Mouse (Mus musculus) bone marrow macrophage, adult 2 months (primary cell): ENCODE data around the gene Trmt1l.

ENCODE experiments used
- CTCF ChIP-seq: IDR thresholded peaks from 2 replicates; pipeline ENCODE4 v1.5.1; 2012; ENCODE audit warnings: low read depth, mild to moderate bottlenecking, low read length, moderate library complexity
- POLR2A ChIP-seq: IDR thresholded peaks from 2 replicates; pipeline ENCODE4 v1.6.1; 2012; ENCODE audit warnings: mild to moderate bottlenecking, low read depth, low read length, borderline replicate concordance

- no peak for TF ChIP-seq CTCF
- TF ChIP-seq POLR2A, result no peak
Measured at GRCm38 (mm10) chr1:151464914-151465313, 36.6 kb downstream of the Trmt1l start.
